Mouse (Mus musculus) lung, adult 2 months (tissue): ENCODE measurements at regions not wholly inside any gene's neighbourhood (a gene's known extent, or its start where the extent isn't known, plus 50 kb on each side); places are given as distances from the start of the nearest gene placed in this dataset.

Experiments
- DNase-seq: peaks from one replicate; pipeline ENCODE4 v3.0.0; 2022
- H3K4me1 ChIP-seq: fragments of 200-500 bp; 2 replicates; pipeline ENCODE4 v1.6.1; 2011; ENCODE audit warnings: low read length; ENCODE audit not compliant: control insufficient read depth, insufficient read depth
- H3K4me3 ChIP-seq: fragments of 200-500 bp; replicated peaks from 2 replicates; pipeline ENCODE3; 2011; ENCODE audit warnings: low read depth, mild to moderate bottlenecking, control low read depth, low read length; ENCODE audit errors: extremely low read depth
- CTCF ChIP-seq: fragments of 200-500 bp; IDR thresholded peaks from 2 replicates; pipeline ENCODE4 v1.5.1; 2011; ENCODE audit warnings: mild to moderate bottlenecking, low read length, control low read depth; ENCODE audit not compliant: insufficient read depth
- POLR2A ChIP-seq: fragments of 200-500 bp; IDR thresholded peaks from 2 replicates; pipeline ENCODE4 v1.6.1; 2011; ENCODE audit warnings: low read depth, mild to moderate bottlenecking, control low read depth, low read length, borderline replicate concordance; ENCODE audit errors: extremely low read depth
- WGBS: fragments of 180-500 bp; shearing (Covaris S2); methylation state at CpG from one replicate; pipeline ENCODE4 v1.1.7; 2018; 5-methylcytosine and 5-hydroxymethylcytosine counted together

GRCm38 (mm10) chr1:184262975-184263374, 228.9 kb upstream of the 1700056E22Rik start:
- Histone ChIP-seq H3K4me1 (no peaks in the 10 kb centered on the region; the same call in 1 of the 2 replicates), H3K4me3 (no peak overlapping the region)
- 54% methylated on average over 2 of the region's 2 CpGs for WGBS
- no peak for DNase-seq
- TF ChIP-seq POLR2A (no peak), CTCF (peak; percentile 42)

GRCm38 (mm10) chr1:184261385-184261727, 227.3 kb upstream of the 1700056E22Rik start:
- Histone ChIP-seq H3K4me1 (no peaks in the 10 kb centered on the region; the same call in 1 of the 2 replicates), H3K4me3 (no peak overlapping the region)
- TF ChIP-seq CTCF = no peak
- TF ChIP-seq POLR2A = no peak
- WGBS = 86% methylated on average over 6 of the region's 6 CpGs
- no peak for DNase-seq

DNA sequence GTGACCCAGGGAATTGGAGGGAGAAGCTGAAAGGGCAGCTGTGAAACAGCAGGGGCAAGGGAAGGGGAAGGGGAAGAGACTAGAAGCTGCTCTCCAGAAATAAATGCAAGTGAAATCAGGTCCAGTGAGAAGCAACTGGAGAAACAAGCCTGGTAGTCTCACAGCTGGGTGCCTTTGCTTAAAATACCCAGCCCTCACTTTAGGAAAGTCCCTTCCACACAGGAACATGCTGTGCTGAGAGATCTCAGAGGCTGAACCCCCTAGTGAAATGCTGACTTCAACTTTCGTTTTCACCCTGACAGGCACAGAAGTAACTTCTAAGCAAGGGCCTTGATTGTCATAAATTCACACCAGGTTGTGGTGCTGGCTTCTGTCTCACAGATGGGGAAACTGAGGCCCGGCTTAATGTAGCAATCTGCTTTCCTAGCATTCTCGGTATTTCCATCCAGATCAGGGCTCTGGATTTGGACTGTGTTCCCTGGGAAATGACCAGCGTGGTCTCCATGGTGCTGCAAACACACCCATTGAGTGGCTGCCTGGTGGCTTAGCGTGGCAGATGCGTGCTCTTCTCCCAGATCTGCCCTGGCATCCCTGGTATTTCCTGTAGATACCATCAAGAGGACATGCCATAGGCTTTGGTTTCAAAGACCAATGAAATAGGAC, 226.8 kb upstream of the 1700056E22Rik start:
- TF ChIP-seq POLR2A = no peak
- no peak for TF ChIP-seq CTCF
- H3K4me3 ChIP-seq = no peak overlapping the region
- DNase-seq = no peak
- no peaks in the 10 kb centered on the region; the same call in 1 of the 2 replicates for H3K4me1 ChIP-seq
- WGBS = 69% methylated on average over 6 of the region's 6 CpGs

- Histone ChIP-seq H3K4me3 (no peak overlapping the region), H3K4me1 (no peaks in the 10 kb centered on the region; the same call in 1 of the 2 replicates)
- DNase-seq = no peak
- TF ChIP-seq CTCF = no peak
- TF ChIP-seq POLR2A = no peak
- WGBS = 85% methylated on average over 9 of the region's 9 CpGs
Observed at GRCm38 (mm10) chr1:184259853-184260252, 225.8 kb upstream of the 1700056E22Rik start.

GRCm38 (mm10) chr1:184257356-184257755, 223.3 kb upstream of the 1700056E22Rik start:
- TF ChIP-seq POLR2A = no peak
- no peak for TF ChIP-seq CTCF
- Histone ChIP-seq H3K4me3 (no peak overlapping the region), H3K4me1 (no peaks in the 10 kb centered on the region; the same call in 1 of the 2 replicates)
- 92% methylated on average over 6 of the region's 6 CpGs for WGBS
- no peak for DNase-seq

DNA sequence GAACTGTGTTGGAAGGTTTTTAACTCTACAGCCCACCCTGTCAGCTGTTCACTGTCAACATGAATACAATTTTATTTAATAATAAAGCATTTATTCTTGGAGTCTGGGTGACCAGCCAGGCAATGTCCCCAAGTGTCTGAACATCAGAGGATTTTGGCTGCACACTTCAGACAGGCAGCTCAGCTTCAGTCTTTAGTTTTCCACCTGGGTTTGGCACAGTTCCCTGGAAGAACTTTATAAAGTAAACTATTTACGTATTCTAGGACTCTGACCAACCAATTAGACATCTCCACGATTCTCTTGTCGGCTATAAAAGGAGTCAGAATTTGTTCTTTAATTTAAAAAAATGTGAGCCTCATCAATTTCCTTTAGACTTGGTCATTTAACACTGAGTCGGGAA, 220.8 kb upstream of the 1700056E22Rik start:
- no peak for DNase-seq
- no peak for TF ChIP-seq CTCF
- TF ChIP-seq POLR2A = no peak
- WGBS = 52% methylated on average over 4 of the region's 4 CpGs
- no peak overlapping the region for H3K4me3 ChIP-seq
- no peaks in the 10 kb centered on the region for H3K4me1 ChIP-seq

- Histone ChIP-seq H3K4me1 (no peaks in the 10 kb centered on the region), H3K4me3 (no peak overlapping the region)
- 71% methylated on average over 23 of the region's 23 CpGs for WGBS
- no peak for TF ChIP-seq POLR2A
- no peak for TF ChIP-seq CTCF
- DNase-seq = no peak
Observed at GRCm38 (mm10) chr1:184244730-184245488, 210.8 kb upstream of the 1700056E22Rik start.

- DNase-seq = no peak
- no peak for TF ChIP-seq CTCF
- TF ChIP-seq POLR2A = no peak
- Histone ChIP-seq H3K4me1 (no peaks in the 10 kb centered on the region), H3K4me3 (no peak overlapping the region)
- WGBS = 66% methylated on average over 9 of the region's 9 CpGs
Observed at GRCm38 (mm10) chr1:184244296-184244695, 210.2 kb upstream of the 1700056E22Rik start.

- 70% methylated on average over 4 of the region's 4 CpGs for WGBS
- no peak for DNase-seq
- H3K4me1 ChIP-seq = no peaks in the 10 kb centered on the region
- no peak for TF ChIP-seq CTCF
- no peak overlapping the region for H3K4me3 ChIP-seq
Observed at GRCm38 (mm10) chr1:184241846-184242245, 207.7 kb upstream of the 1700056E22Rik start.

- Histone ChIP-seq H3K4me1 (no peaks in the 10 kb centered on the region), H3K4me3 (no peak overlapping the region)
- WGBS = 20% methylated on average over 25 of the region's 25 CpGs
- TF ChIP-seq CTCF = peak; percentile 78
- no peak for TF ChIP-seq POLR2A
- DNase-seq = peak; percentile 59
Observed at GRCm38 (mm10) chr1:184235131-184235983, 201.3 kb upstream of the 1700056E22Rik start.
